Mouse (Mus musculus): Measurements from ENCODE around the gene Eno3. TPM values are rescaled to one million over a fixed set of nuclear protein-coding genes. Genes with fewer than 3 reads are reported as not detected.

Gene Eno3
- polyA plus RNA-seq, 1 experiment, result 15.7 TPM

DNA sequence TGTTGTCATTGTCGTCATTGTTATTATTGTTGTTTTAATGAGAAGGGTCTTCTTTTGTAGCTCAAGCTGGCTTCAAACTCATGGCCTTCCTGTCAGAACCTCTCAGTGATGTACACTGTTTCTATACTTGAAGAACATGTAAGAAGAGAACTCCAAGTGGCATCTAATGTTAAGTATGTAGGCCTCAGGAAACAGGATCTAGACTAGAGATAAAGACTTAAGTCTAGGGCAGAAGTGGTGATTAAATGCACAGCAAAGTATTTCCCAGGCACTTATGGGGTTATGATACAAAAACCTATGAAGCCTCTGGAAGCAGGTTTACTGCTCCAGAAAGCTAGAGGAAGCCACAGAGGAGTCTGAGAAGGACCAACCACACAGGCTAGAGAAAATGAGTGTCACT lies 18.7 kb upstream of the Eno3 start:
- H3K4me3 ChIP-seq (ENCODE audit: low read depth, low read length), result no peak overlapping the region
- no peak overlapping the region for H3K27ac ChIP-seq (ENCODE audit: insufficient read depth, low read length)
- H3K27me3 ChIP-seq (ENCODE audit: control insufficient read depth, insufficient read depth, low read length, poor library complexity, severe bottlenecking), result no peaks in the 10 kb centered on the region
- no peak overlapping the region for H3K9ac ChIP-seq (ENCODE audit: low read depth, poor library complexity, severe bottlenecking)
- no peaks in the 10 kb centered on the region for H3K36me3 ChIP-seq (ENCODE audit: control insufficient read depth, insufficient read depth, low read length, poor library complexity, severe bottlenecking)
- H3K9me3 ChIP-seq (replicated peaks; ENCODE audit: control insufficient read depth, insufficient read depth, low read length, poor library complexity, severe bottlenecking), result no peaks in the 10 kb centered on the region
- TF ChIP-seq CTCF (IDR thresholded peaks at IDR 0.05; ENCODE audit: low read depth, low read length), result no peak
- TF ChIP-seq POLR2A (IDR thresholded peaks at IDR 0.05; ENCODE audit: insufficient read depth, low read length), result no peak
- TF ChIP-seq EP300 (IDR thresholded peaks at IDR 0.05; ENCODE audit: insufficient read depth, low read depth, low read length), result no peak
- H3K4me1 ChIP-seq (ENCODE audit: control insufficient read depth, insufficient read depth, low read length), result no peaks in the 10 kb centered on the region

DNA sequence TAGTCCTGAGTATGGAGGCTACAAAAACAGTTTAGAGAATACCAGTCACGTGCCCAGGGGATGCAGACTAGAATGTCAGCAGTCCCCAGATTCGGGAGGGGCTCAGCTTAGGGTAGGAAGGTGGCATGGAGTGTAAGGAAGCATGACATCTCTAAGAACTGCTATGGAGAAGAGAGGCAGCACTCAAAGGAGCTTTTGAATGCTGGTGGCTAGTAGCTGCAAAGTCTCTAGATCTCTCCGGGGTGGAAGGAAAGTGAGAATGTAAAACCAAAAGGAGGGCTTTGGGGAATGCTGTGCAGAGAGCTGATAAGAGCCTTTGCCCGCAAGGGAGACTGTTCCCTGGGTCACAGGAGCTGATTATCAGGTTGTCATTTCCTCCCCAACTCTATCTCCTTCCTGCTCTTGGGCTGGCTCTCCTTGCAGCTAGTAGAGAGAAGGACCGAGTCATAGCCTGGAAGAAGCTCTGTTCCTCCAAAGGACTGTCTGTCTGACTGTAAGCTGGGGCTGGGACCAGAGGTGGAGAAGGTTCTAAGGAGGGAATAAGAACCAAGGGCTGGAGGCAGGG lies 18.2 kb upstream of the Eno3 start, which contains the start of gene Gp1ba:
Gp1ba (plus strand) TSS at position 409 of the 565 bp plus-strand sequence.
- Histone ChIP-seq H3K27ac (ENCODE audit: insufficient read depth, low read length) (no peak within 1 kb of the TSS), H3K4me1 (ENCODE audit: control insufficient read depth, insufficient read depth, low read length) (no peaks in the 10 kb centered on the region), H3K4me3 (ENCODE audit: low read depth, low read length) (no peak within 1 kb of the TSS), H3K27me3 (ENCODE audit: control insufficient read depth, insufficient read depth, low read length, poor library complexity, severe bottlenecking) (no peaks in the 10 kb centered on the region), H3K36me3 (ENCODE audit: control insufficient read depth, insufficient read depth, low read length, poor library complexity, severe bottlenecking) (no peaks in the 10 kb centered on the region), H3K9me3 (replicated peaks; ENCODE audit: control insufficient read depth, insufficient read depth, low read length, poor library complexity, severe bottlenecking) (no peaks in the 10 kb centered on the region), H3K9ac (ENCODE audit: low read depth, poor library complexity, severe bottlenecking) (no peak within 1 kb of the TSS)
- TF ChIP-seq EP300 (IDR thresholded peaks at IDR 0.05; ENCODE audit: insufficient read depth, low read depth, low read length) (no peak), CTCF (IDR thresholded peaks at IDR 0.05; ENCODE audit: low read depth, low read length) (no peak), POLR2A (IDR thresholded peaks at IDR 0.05; ENCODE audit: insufficient read depth, low read length) (no peak)

DNA sequence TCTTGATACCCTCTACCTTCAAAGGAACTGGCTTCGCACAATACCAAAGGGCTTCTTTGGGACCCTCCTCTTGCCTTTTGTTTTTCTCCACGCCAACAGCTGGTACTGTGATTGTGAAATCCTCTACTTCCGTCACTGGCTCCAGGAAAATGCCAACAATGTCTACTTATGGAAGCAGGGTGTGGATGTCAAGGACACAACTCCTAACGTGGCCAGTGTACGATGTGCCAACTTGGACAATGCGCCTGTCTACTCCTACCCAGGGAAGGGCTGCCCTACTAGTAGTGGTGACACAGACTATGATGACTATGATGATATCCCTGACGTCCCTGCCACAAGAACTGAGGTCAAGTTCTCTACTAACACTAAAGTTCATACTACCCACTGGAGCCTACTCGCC lies 17.0 kb upstream of the Eno3 start:
- Histone ChIP-seq H3K27me3 (ENCODE audit: control insufficient read depth, insufficient read depth, low read length, poor library complexity, severe bottlenecking) (no peaks in the 10 kb centered on the region), H3K27ac (ENCODE audit: insufficient read depth, low read length) (no peak overlapping the region), H3K4me3 (ENCODE audit: low read depth, low read length) (no peak overlapping the region), H3K9me3 (replicated peaks; ENCODE audit: control insufficient read depth, insufficient read depth, low read length, poor library complexity, severe bottlenecking) (no peaks in the 10 kb centered on the region), H3K36me3 (ENCODE audit: control insufficient read depth, insufficient read depth, low read length, poor library complexity, severe bottlenecking) (peaks cover 6% of the 10 kb centered on the region), H3K9ac (ENCODE audit: low read depth, poor library complexity, severe bottlenecking) (no peak overlapping the region), H3K4me1 (ENCODE audit: control insufficient read depth, insufficient read depth, low read length) (no peaks in the 10 kb centered on the region)
- TF ChIP-seq CTCF (IDR thresholded peaks at IDR 0.05; ENCODE audit: low read depth, low read length) (no peak), EP300 (IDR thresholded peaks at IDR 0.05; ENCODE audit: insufficient read depth, low read depth, low read length) (no peak), POLR2A (IDR thresholded peaks at IDR 0.05; ENCODE audit: insufficient read depth, low read length) (no peak)

DNA sequence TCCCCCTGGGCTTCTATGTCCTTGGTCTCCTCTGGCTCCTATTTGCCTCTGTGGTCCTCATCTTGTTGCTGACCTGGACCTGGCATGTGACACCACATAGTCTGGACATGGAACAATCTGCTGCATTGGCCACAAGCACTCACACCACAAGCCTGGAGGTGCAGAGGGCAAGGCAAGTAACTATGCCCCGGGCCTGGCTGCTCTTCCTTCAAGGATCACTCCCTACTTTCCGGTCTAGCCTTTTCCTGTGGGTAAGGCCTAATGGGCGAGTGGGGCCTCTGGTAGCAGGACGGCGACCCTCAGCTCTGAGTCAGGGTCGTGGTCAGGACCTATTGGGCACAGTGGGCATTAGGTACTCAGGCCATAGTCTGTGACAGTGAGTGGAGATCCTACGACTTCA lies 15.8 kb upstream of the Eno3 start:
- H3K36me3 ChIP-seq (ENCODE audit: control insufficient read depth, insufficient read depth, low read length, poor library complexity, severe bottlenecking), result peaks cover 9% of the 10 kb centered on the region
- H3K27me3 ChIP-seq (ENCODE audit: control insufficient read depth, insufficient read depth, low read length, poor library complexity, severe bottlenecking), result no peaks in the 10 kb centered on the region
- no peak overlapping the region for H3K9ac ChIP-seq (ENCODE audit: low read depth, poor library complexity, severe bottlenecking)
- no peak overlapping the region for H3K4me3 ChIP-seq (ENCODE audit: low read depth, low read length)
- no peak overlapping the region for H3K27ac ChIP-seq (ENCODE audit: insufficient read depth, low read length)
- peaks cover 2% of the 10 kb centered on the region for H3K4me1 ChIP-seq (ENCODE audit: control insufficient read depth, insufficient read depth, low read length)
- H3K9me3 ChIP-seq (replicated peaks; ENCODE audit: control insufficient read depth, insufficient read depth, low read length, poor library complexity, severe bottlenecking), result no peaks in the 10 kb centered on the region
- TF ChIP-seq EP300 (IDR thresholded peaks at IDR 0.05; ENCODE audit: insufficient read depth, low read depth, low read length), result no peak

DNA sequence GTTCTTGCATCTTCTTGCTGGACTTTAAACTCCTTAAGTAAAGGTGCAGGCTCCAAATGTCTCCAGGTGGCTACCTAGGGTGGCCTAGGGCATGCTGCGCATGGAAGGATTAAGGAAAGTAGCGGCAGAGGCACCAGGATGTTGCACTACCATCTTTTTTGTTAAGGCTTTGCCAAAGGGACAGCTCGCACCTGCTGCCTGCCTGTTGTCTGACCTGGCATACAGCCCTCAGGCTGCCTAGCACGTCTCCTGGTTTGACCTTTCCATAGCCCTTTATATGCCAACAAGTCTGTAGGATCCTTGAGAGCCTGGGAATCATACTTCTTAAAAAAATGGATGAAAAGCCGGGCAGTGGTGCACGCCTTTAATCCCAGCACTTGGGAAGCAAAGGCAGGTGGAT lies 14.0 kb upstream of the Eno3 start:
- Histone ChIP-seq H3K27me3 (ENCODE audit: control insufficient read depth, insufficient read depth, low read length, poor library complexity, severe bottlenecking) (no peaks in the 10 kb centered on the region), H3K4me3 (ENCODE audit: low read depth, low read length) (no peak overlapping the region), H3K4me1 (ENCODE audit: control insufficient read depth, insufficient read depth, low read length) (peaks cover 2% of the 10 kb centered on the region), H3K36me3 (ENCODE audit: control insufficient read depth, insufficient read depth, low read length, poor library complexity, severe bottlenecking) (peaks cover 9% of the 10 kb centered on the region), H3K27ac (ENCODE audit: insufficient read depth, low read length) (no peak overlapping the region), H3K9ac (ENCODE audit: low read depth, poor library complexity, severe bottlenecking) (no peak overlapping the region), H3K9me3 (replicated peaks; ENCODE audit: control insufficient read depth, insufficient read depth, low read length, poor library complexity, severe bottlenecking) (no peaks in the 10 kb centered on the region)
- TF ChIP-seq POLR2A (IDR thresholded peaks at IDR 0.05; ENCODE audit: insufficient read depth, low read length) (no peak), CTCF (IDR thresholded peaks at IDR 0.05; ENCODE audit: low read depth, low read length) (no peak), EP300 (IDR thresholded peaks at IDR 0.05; ENCODE audit: insufficient read depth, low read depth, low read length) (no peak)

DNA sequence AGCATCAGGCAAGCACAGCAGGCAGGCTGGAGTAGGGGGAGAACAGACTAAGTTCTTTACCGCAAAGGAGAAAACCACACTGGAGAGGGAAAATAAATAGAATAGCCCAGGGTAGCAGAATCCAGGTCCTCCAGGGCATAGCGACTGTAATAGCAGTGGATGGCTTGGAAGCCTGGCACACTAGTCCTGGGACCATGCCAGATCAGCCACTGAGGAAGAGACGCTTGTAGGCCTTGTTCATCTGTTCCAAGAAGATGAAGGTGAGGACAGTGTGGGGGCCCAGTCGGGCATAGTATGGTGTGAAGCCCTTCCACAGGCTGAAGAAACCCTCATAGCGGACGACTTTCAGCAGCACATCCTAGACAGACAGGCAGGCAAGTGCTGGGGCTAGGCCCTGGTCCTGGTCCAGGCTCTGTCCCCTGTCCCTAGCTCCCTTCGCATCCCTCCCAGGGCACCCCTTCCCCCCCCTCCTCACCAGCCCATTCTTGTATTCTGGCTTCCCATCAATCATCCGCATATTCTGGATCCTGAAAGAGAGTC lies 12.4 kb upstream of the Eno3 start:
- Histone ChIP-seq H3K27me3 (ENCODE audit: control insufficient read depth, insufficient read depth, low read length, poor library complexity, severe bottlenecking) (no peaks in the 10 kb centered on the region), H3K9me3 (replicated peaks; ENCODE audit: control insufficient read depth, insufficient read depth, low read length, poor library complexity, severe bottlenecking) (no peaks in the 10 kb centered on the region), H3K4me3 (ENCODE audit: low read depth, low read length) (no peak overlapping the region), H3K9ac (ENCODE audit: low read depth, poor library complexity, severe bottlenecking) (no peak overlapping the region), H3K4me1 (ENCODE audit: control insufficient read depth, insufficient read depth, low read length) (peaks cover 2% of the 10 kb centered on the region), H3K36me3 (ENCODE audit: control insufficient read depth, insufficient read depth, low read length, poor library complexity, severe bottlenecking) (peaks cover 20% of the 10 kb centered on the region), H3K27ac (ENCODE audit: insufficient read depth, low read length) (no peak overlapping the region)
- TF ChIP-seq EP300 (IDR thresholded peaks at IDR 0.05; ENCODE audit: insufficient read depth, low read depth, low read length), result no peak
- TF ChIP-seq POLR2A (IDR thresholded peaks at IDR 0.05; ENCODE audit: insufficient read depth, low read length), result no peak
- no peak for TF ChIP-seq CTCF (IDR thresholded peaks at IDR 0.05; ENCODE audit: low read depth, low read length)
